Mouse (Mus musculus) forelimb bud, embryonic 11.5 days (tissue): ENCODE measurements around the gene Hist2h2be.
"Not testable (repeated sequence)": the region's sequence is repeated elsewhere in the genome, so short reads cannot be mapped to it uniquely, and the experiment has no call there.

Source experiments
- DNase-seq: peaks from one replicate; pipeline ENCODE4 v3.0.0-alpha.2; 2012; ENCODE audit warnings: low read depth, low spot score

Gene Hist2h2be

GRCm38 (mm10) chr3:96238954-96239793 lies 18.3 kb downstream of the Hist2h2be start, which contains the start of gene Hist2h3c2:
Hist2h3c2 (minus strand) TSS chr3:96239127.
- DNase-seq, result not testable (repeated sequence)

GRCm38 (mm10) chr3:96239949-96240798 lies 19.3 kb downstream of the Hist2h2be start, which contains the start of gene Hist2h2aa2:
Hist2h2aa2 (minus strand) TSS chr3:96240276.
- peak; percentile 57 for DNase-seq

GRCm38 (mm10) chr3:96240799-96241197 lies 19.9 kb downstream of the Hist2h2be start:
- DNase-seq, result no peak

GRCm38 (mm10) chr3:96243921-96244572 lies 23.1 kb downstream of the Hist2h2be start:
- DNase-seq, result no peak

GRCm38 (mm10) chr3:96245003-96245886 lies 24.3 kb downstream of the Hist2h2be start, which contains the start of gene Hist2h2aa1:
Hist2h2aa1 (plus strand) TSS chr3:96245497.
- DNase-seq, result peak; percentile 76

GRCm38 (mm10) chr3:96246018-96246417 lies 25.1 kb downstream of the Hist2h2be start:
- not testable (repeated sequence) for DNase-seq

- not testable (repeated sequence) for DNase-seq
Measured at GRCm38 (mm10) chr3:96246427-96246856, 25.5 kb downstream of the Hist2h2be start, which contains the start of gene Hist2h3c1. Hist2h3c1 (plus strand) TSS chr3:96246685.

GRCm38 (mm10) chr3:96247356-96248140 lies 26.6 kb downstream of the Hist2h2be start:
- DNase-seq, result no peak

GRCm38 (mm10) chr3:96248141-96249033 lies 27.5 kb downstream of the Hist2h2be start:
- no peak for DNase-seq

GRCm38 (mm10) chr3:96249034-96249345 lies 28.1 kb downstream of the Hist2h2be start:
- no peak for DNase-seq

GRCm38 (mm10) chr3:96250890-96251289 lies 30.0 kb downstream of the Hist2h2be start:
- DNase-seq, result peak; percentile 64

GRCm38 (mm10) chr3:96251787-96252186 lies 30.9 kb downstream of the Hist2h2be start:
- no peak for DNase-seq

- DNase-seq, result peak; percentile 52
Measured at GRCm38 (mm10) chr3:96254683-96255355, 33.9 kb downstream of the Hist2h2be start.

GRCm38 (mm10) chr3:96255926-96256593 lies 35.1 kb downstream of the Hist2h2be start:
- no peak for DNase-seq

- DNase-seq, result no peak
Measured at GRCm38 (mm10) chr3:96257190-96257589, 36.3 kb downstream of the Hist2h2be start.

GRCm38 (mm10) chr3:96260220-96260619 lies 39.3 kb downstream of the Hist2h2be start:
- no peak for DNase-seq

GRCm38 (mm10) chr3:96261623-96262022 lies 40.7 kb downstream of the Hist2h2be start:
- DNase-seq, result no peak
